Mouse (Mus musculus): Measurements from ENCODE around the gene Apol9a.

DNA sequence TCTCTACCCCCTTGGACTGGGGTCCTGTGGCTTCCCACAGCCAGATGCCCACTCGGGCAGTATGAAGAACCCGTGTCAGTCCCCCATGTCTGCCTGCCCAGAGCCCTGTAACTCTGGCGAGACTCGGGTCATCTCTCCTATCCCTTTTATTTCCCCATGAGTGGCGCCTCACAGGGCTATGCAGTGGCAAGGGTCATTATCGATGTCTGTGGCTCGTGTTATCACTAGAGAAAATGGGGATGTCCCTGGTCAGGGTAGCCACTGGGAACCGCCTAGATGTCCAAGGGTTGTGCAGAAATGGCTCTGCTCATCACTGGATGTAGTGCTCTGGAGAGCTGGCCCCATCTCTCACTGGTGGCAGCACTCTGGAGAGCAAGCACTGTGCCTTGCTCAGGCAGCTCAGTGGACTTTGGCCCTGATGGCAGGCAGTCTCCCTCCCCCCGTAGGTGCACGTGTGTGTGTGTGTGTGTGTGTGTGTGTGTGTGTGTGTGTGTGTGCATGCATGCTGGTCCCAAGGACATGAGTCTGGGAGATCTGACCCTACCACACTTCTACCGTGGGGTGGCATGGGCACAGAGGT, 28.6 kb downstream of the Apol9a start:
- TF ChIP-seq CTCF (IDR thresholded peaks at IDR 0.05; ENCODE audit: low read depth) (no peak), EP300 (IDR thresholded peaks at IDR 0.05; ENCODE audit: low read depth) (no peak)

All from liver, postnatal 0 days (tissue).